Mouse (Mus musculus): Measurements from ENCODE around the gene Ces2g.

GRCm38 (mm10) chr8:104963375-104963894 is 1.9 kb downstream of the Ces2g start:
- TF ChIP-seq POLR2A (IDR thresholded peaks at IDR 0.05; ENCODE audit: borderline replicate concordance, extremely low read depth, low read depth, low read length) = no peak
- TF ChIP-seq CTCF (IDR thresholded peaks at IDR 0.05; ENCODE audit: insufficient read depth, low read length) = no peak

Measured in lung, adult 2 months (tissue).